45 mouse cellular contexts compared by ENCODE assay signal in the genomic region with DNA sequence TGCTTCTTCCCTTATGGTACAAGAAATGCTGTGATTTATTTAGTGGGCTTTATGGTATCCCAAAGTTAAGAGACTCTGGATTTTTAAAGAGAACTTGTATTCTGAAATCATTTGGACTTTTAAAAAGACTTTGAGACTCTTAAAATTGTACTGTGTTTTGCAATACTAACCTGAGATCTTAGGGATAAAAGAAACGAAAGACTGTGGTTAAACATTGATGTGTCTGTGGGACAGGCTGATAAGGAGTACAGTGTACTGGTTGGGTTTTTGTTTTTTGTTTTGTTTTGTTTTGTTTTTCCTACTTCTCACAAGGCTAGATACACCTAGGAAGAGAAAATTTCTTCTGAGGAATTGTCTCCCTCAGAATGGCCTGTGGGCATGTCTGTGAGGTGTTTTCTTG. TPM values are rescaled to one million over a fixed set of nuclear protein-coding genes. Genes with fewer than 3 reads are reported as not detected.
"Had no signal": no experiment of that assay in that cellular context is flagged by ENCODE, and none has a peak within 500 bp of the region (broad histone marks: within the 10 kb centered on the region; RNA-seq: fewer than 3 reads in every experiment).

No protein-coding gene starts in this region.

- DNase-seq: heart, postnatal 10 days; heart, postnatal 14 days; heart, postnatal 36 days; heart, postnatal 4 days; kidney, adult 11 months; kidney, adult 18-20 months; kidney, adult 8-10 months; kidney, postnatal 10 days; kidney, postnatal 14 days; kidney, postnatal 25 days; kidney, postnatal 36 days; kidney, postnatal 4 days; layer of hippocampus, adult 9-11 months; layer of hippocampus, postnatal 36 days had no signal

- H3K36me3 ChIP-seq: heart, embryonic 10.5 days; heart, embryonic 12.5 days; heart, embryonic 13.5 days; heart, embryonic 15.5 days; hindbrain, embryonic 10.5 days; hindbrain, embryonic 12.5 days; hindbrain, embryonic 13.5 days; hindbrain, embryonic 15.5 days; intestine, embryonic 15.5 days; kidney, embryonic 15.5 days had no signal

- H3K4me3 ChIP-seq: heart, embryonic 10.5 days; heart, embryonic 12.5 days; heart, embryonic 13.5 days; heart, embryonic 15.5 days; hindbrain, embryonic 10.5 days; hindbrain, embryonic 12.5 days; hindbrain, embryonic 13.5 days; hindbrain, embryonic 15.5 days; intestine, embryonic 15.5 days; kidney, embryonic 15.5 days; layer of hippocampus, adult 2 months had no signal

- H3K27ac ChIP-seq: heart, embryonic 10.5 days; heart, embryonic 13.5 days; heart, embryonic 15.5 days; hindbrain, embryonic 10.5 days; hindbrain, embryonic 12.5 days; hindbrain, embryonic 13.5 days; hindbrain, embryonic 14.5 days; hindbrain, embryonic 15.5 days; hindbrain, postnatal 0 days; intestine, embryonic 15.5 days; kidney, embryonic 15.5 days; kidney, postnatal 0 days; layer of hippocampus, adult 2 months had no signal

- H3K9ac ChIP-seq: heart, embryonic 12.5 days; heart, embryonic 13.5 days; heart, embryonic 15.5 days; hindbrain, embryonic 12.5 days; hindbrain, embryonic 13.5 days; hindbrain, embryonic 14.5 days; hindbrain, embryonic 15.5 days; intestine, embryonic 15.5 days; kidney, embryonic 15.5 days had no signal

- H3K27me3 ChIP-seq: heart, embryonic 15.5 days; intestine, embryonic 15.5 days had no signal

RNA-seq across cellular contexts. Expression of a gene that starts 4.7 kb away (rescaled TPM):
- total RNA-seq: heart, adult 8-10 months; heart, postnatal 10 days; heart, postnatal 14 days; heart, postnatal 36 days; heart, postnatal 4 days; hematopoietic stem cell, adult 5-6 weeks; hindbrain, postnatal 0 days; layer of hippocampus, adult 18-20 months; layer of hippocampus, adult 8-10 months; layer of hippocampus, postnatal 10 days; layer of hippocampus, postnatal 14 days; layer of hippocampus, postnatal 25 days; layer of hippocampus, postnatal 36 days; left cerebral cortex, adult 18-20 months had no signal
- polyA plus RNA-seq: heart, embryonic 10.5 days; heart, embryonic 11.5 days; heart, embryonic 12.5 days; heart, embryonic 13.5 days; heart, embryonic 14.5 days; heart, embryonic 15.5 days; heart, embryonic 16.5 days; heart, postnatal 0 days; hindbrain, embryonic 10.5 days; hindbrain, embryonic 11.5 days; hindbrain, embryonic 12.5 days; hindbrain, embryonic 13.5 days; hindbrain, embryonic 14.5 days; hindbrain, embryonic 15.5 days; hindbrain, postnatal 0 days; inflammation-experienced regulatory T-cells, adult 6 months; intestine, embryonic 14.5 days; intestine, embryonic 15.5 days; intestine, embryonic 16.5 days; kidney, embryonic 14.5 days had no signal
